In the genomic region with DNA sequence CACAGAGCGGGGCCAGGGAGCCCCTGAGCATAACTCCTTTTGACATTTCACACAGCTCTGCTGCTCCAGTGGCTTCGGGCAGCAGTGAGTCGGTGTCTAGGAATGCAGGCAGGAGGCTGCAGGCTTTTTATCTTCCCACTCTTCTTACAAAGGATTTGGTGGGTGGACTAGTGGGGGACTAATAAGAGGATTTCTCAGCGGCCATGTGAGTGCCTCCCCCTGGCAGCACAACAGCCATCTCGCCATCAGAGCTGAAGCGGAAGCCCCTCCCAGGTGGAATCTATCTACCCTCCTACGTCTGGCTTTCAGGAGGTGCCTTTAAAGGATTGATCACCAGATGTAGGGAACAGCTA, we compare ENCODE assay signal across 8 mouse cellular contexts. TPM values are rescaled to one million over a fixed set of nuclear protein-coding genes. Genes with fewer than 3 reads are reported as not detected.
DNase-seq lines count a peak whose midpoint lies in the region; ATAC-seq and TF ChIP-seq lines count a peak whose summit lies in the region.
"Had no signal": no experiment of that assay in that cellular context is flagged by ENCODE, and none has a peak within 500 bp of the region (broad histone marks: within the 10 kb centered on the region; RNA-seq: fewer than 3 reads in every experiment).

No protein-coding gene starts in this region.

- ATAC-seq in liver, embryonic 12.5 days, result no peak
- no peak for ATAC-seq in liver, postnatal 0 days
- ATAC-seq in embryonic facial prominence, embryonic 14.5 days (ENCODE audit: low read depth), result peak; percentile 72
- no peak for ATAC-seq in stomach, embryonic 15.5 days (ENCODE audit: insufficient read depth, low FRiP score, low read depth)
- ATAC-seq in frontal cortex, adult (ENCODE audit: low TSS enrichment), result no peak
- no peak for ATAC-seq in monocyte, adult 5-6 weeks (replicated peaks; ENCODE audit: insufficient number of reproducible peaks, low FRiP score, low TSS enrichment, poor library complexity, severe bottlenecking)

- TF ChIP-seq CTCF in liver, postnatal 0 days (IDR thresholded peaks at IDR 0.05; ENCODE audit: low read depth), result no peak

- peaks cover 39% of the 10 kb centered on the region for H3K4me1 ChIP-seq in liver, embryonic 12.5 days
- peaks cover 5% of the 10 kb centered on the region for H3K4me1 ChIP-seq in liver, postnatal 0 days (ENCODE audit: insufficient read depth)
- H3K4me1 ChIP-seq in embryonic facial prominence, embryonic 14.5 days (ENCODE audit: control insufficient read depth, insufficient read depth, low read length), result peaks cover 26% of the 10 kb centered on the region
- peaks cover 58% of the 10 kb centered on the region for H3K4me1 ChIP-seq in limb, embryonic 10.5 days
- peaks cover 41% of the 10 kb centered on the region for H3K4me1 ChIP-seq in stomach, embryonic 15.5 days

- H3K4me3 ChIP-seq in liver, embryonic 12.5 days, result no peak overlapping the region
- no peak overlapping the region for H3K4me3 ChIP-seq in liver, postnatal 0 days (ENCODE audit: low read depth, low read length)
- peak overlapping the region; percentile 2; the same call in 1 of the 2 replicates for H3K4me3 ChIP-seq in embryonic facial prominence, embryonic 14.5 days (ENCODE audit: low read depth, low read length)
- H3K4me3 ChIP-seq in limb, embryonic 10.5 days, result peak overlapping the region; percentile 36
- H3K4me3 ChIP-seq in stomach, embryonic 15.5 days (replicated peaks), result no peak overlapping the region
- H3K4me3 ChIP-seq: liver, embryonic 15.5 days had no signal

- WGBS in liver, embryonic 12.5 days (ENCODE audit: insufficient replicate concordance), result 55% methylated on average over 7 of the region's 7 CpGs
- WGBS in liver, postnatal 0 days (ENCODE audit: insufficient replicate concordance), result 75% methylated on average over 7 of the region's 7 CpGs
- 4% methylated on average over 7 of the region's 7 CpGs for WGBS in embryonic facial prominence, embryonic 14.5 days
- 6% methylated on average over 7 of the region's 7 CpGs for WGBS in limb, embryonic 10.5 days
- WGBS in stomach, embryonic 15.5 days, result 26% methylated on average over 7 of the region's 7 CpGs

- 0 out of 2 replicates have a peak, but pooled peaks cover 6% of the 10 kb centered on the region for H3K36me3 ChIP-seq in liver, embryonic 12.5 days
- H3K36me3 ChIP-seq in liver, postnatal 0 days (replicated peaks; ENCODE audit: insufficient read depth, low read length), result no peaks in the 10 kb centered on the region
- no peaks in the 10 kb centered on the region for H3K36me3 ChIP-seq in embryonic facial prominence, embryonic 14.5 days (ENCODE audit: control insufficient read depth, insufficient read depth, low read length)
- no peaks in the 10 kb centered on the region for H3K36me3 ChIP-seq in limb, embryonic 10.5 days
- H3K36me3 ChIP-seq in stomach, embryonic 15.5 days, result no peaks in the 10 kb centered on the region
- H3K36me3 ChIP-seq: liver, embryonic 15.5 days had no signal

- peak overlapping the region; percentile 55; the same call in 1 of the 2 replicates for H3K27ac ChIP-seq in liver, embryonic 12.5 days
- no peak overlapping the region for H3K27ac ChIP-seq in liver, postnatal 0 days (ENCODE audit: low read depth)
- peak overlapping the region; percentile 81 for H3K27ac ChIP-seq in embryonic facial prominence, embryonic 14.5 days (replicated peaks; ENCODE audit: low read depth, low read length)
- peak overlapping the region; percentile 82 for H3K27ac ChIP-seq in limb, embryonic 10.5 days
- peak overlapping the region; percentile 73 for H3K27ac ChIP-seq in stomach, embryonic 15.5 days
- H3K27ac ChIP-seq: liver, embryonic 15.5 days had no signal

- H3K27me3 ChIP-seq in liver, embryonic 12.5 days (replicated peaks), result no peaks in the 10 kb centered on the region
- H3K27me3 ChIP-seq in liver, postnatal 0 days (ENCODE audit: insufficient read depth, low read length), result no peaks in the 10 kb centered on the region
- no peaks in the 10 kb centered on the region for H3K27me3 ChIP-seq in embryonic facial prominence, embryonic 14.5 days (replicated peaks; ENCODE audit: control insufficient read depth, insufficient read depth, low read length)
- H3K27me3 ChIP-seq in limb, embryonic 10.5 days (ENCODE audit: low read depth, poor library complexity, severe bottlenecking), result no peaks in the 10 kb centered on the region
- H3K27me3 ChIP-seq in stomach, embryonic 15.5 days (replicated peaks), result no peaks in the 10 kb centered on the region
- H3K27me3 ChIP-seq: liver, embryonic 15.5 days had no signal

- no peak overlapping the region for H3K9ac ChIP-seq in liver, embryonic 12.5 days
- H3K9ac ChIP-seq in liver, postnatal 0 days (replicated peaks), result no peak overlapping the region
- peak overlapping the region; percentile 45; the same call in 1 of the 2 replicates for H3K9ac ChIP-seq in embryonic facial prominence, embryonic 14.5 days (ENCODE audit: low read depth, low read length)
- H3K9ac ChIP-seq in stomach, embryonic 15.5 days, result no peak overlapping the region
- H3K9ac ChIP-seq: liver, embryonic 15.5 days had no signal

- DNase-seq in liver, postnatal 0 days, result no peak
- DNase-seq in embryonic facial prominence, embryonic 14.5 days (ENCODE audit: low spot score), result peak; percentile 86
- peak; percentile 68 for DNase-seq in limb, embryonic 10.5 days (ENCODE audit: low spot score)

- TF ChIP-seq EP300 in liver, postnatal 0 days (IDR thresholded peaks at IDR 0.05; ENCODE audit: low read depth), result no peak

- H3K4me2 ChIP-seq in liver, embryonic 12.5 days, result no peak overlapping the region
- H3K4me2 ChIP-seq in liver, postnatal 0 days (ENCODE audit: low read depth, low read length), result no peak overlapping the region
- peak overlapping the region; percentile 50 for H3K4me2 ChIP-seq in embryonic facial prominence, embryonic 14.5 days (ENCODE audit: low read depth, low read length)
- H3K4me2 ChIP-seq in stomach, embryonic 15.5 days, result peak overlapping the region; percentile 20; the same call in 1 of the 2 replicates
- H3K4me2 ChIP-seq: liver, embryonic 15.5 days had no signal

- no peaks in the 10 kb centered on the region for H3K9me3 ChIP-seq in liver, embryonic 12.5 days (replicated peaks)
- no peaks in the 10 kb centered on the region for H3K9me3 ChIP-seq in liver, postnatal 0 days (ENCODE audit: low read length)
- no peaks in the 10 kb centered on the region for H3K9me3 ChIP-seq in embryonic facial prominence, embryonic 14.5 days (ENCODE audit: control insufficient read depth, low read length)
- H3K9me3 ChIP-seq in limb, embryonic 10.5 days (replicated peaks), result no peaks in the 10 kb centered on the region
- H3K9me3 ChIP-seq in stomach, embryonic 15.5 days, result no peaks in the 10 kb centered on the region
- H3K9me3 ChIP-seq: liver, embryonic 15.5 days had no signal

RNA-seq across cellular contexts. Expression of gene Limk2, which starts 34.7 kb away (rescaled TPM):
- polyA plus RNA-seq in liver, embryonic 12.5 days (2016; fragmentation: Nextera tagmentation; extraction: Ambion mirVana), result 15.0 and 16.1 TPM in 2 replicates
- 6.7 and 6.8 TPM in 2 replicates for polyA plus RNA-seq in liver, postnatal 0 days (2015; fragmentation: Nextera tagmentation; extraction: Ambion mirVana)
- 63.8 and 74.8 TPM in 2 replicates for polyA plus RNA-seq in embryonic facial prominence, embryonic 14.5 days (2014; fragmentation: Nextera tagmentation; extraction: Ambion mirVana)
- polyA plus RNA-seq in limb, embryonic 10.5 days (2016; fragmentation: Nextera tagmentation; extraction: Ambion mirVana), result 45.2 and 54.6 TPM in 2 replicates
- polyA plus RNA-seq in stomach, embryonic 15.5 days (2015; fragmentation: Nextera tagmentation; extraction: Ambion mirVana), result 70.5 and 75.9 TPM in 2 replicates
- 19.9 to 43.2 TPM (median 21.4 TPM) in 3 replicates for total RNA-seq in monocyte, adult 5-6 weeks (2017)

RNA-seq across cellular contexts. Expression of gene Pik3ip1, which starts 44.1 kb away (rescaled TPM):
- polyA plus RNA-seq in liver, embryonic 12.5 days (2016; fragmentation: Nextera tagmentation; extraction: Ambion mirVana), result 1.8 and 2.1 TPM in 2 replicates
- polyA plus RNA-seq in liver, postnatal 0 days (2015; fragmentation: Nextera tagmentation; extraction: Ambion mirVana), result 2.4 and 2.5 TPM in 2 replicates
- 14.4 and 16.2 TPM in 2 replicates for polyA plus RNA-seq in embryonic facial prominence, embryonic 14.5 days (2014; fragmentation: Nextera tagmentation; extraction: Ambion mirVana)
- polyA plus RNA-seq in limb, embryonic 10.5 days (2016; fragmentation: Nextera tagmentation; extraction: Ambion mirVana), result 5.9 and 8.5 TPM in 2 replicates
- polyA plus RNA-seq in stomach, embryonic 15.5 days (2015; fragmentation: Nextera tagmentation; extraction: Ambion mirVana), result 10.6 and 12.1 TPM in 2 replicates
- total RNA-seq in monocyte, adult 5-6 weeks (2017), result 17.3 to 18.3 TPM (median 18.0 TPM) in 3 replicates

Comparison
In these comparisons a context has a peak if more than half of its experiments do, and no peak if none do; other contexts are left out.
1. H3K4me2 ChIP-seq: peak in embryonic facial prominence, embryonic 14.5 days (single experiment) and stomach, embryonic 15.5 days (single experiment); none in liver, embryonic 12.5 days (single experiment) and liver, postnatal 0 days (single experiment).
2. H3K4me3 ChIP-seq: peak in embryonic facial prominence, embryonic 14.5 days (single experiment) and limb, embryonic 10.5 days (single experiment); none in liver, embryonic 12.5 days (single experiment), liver, postnatal 0 days (single experiment) and stomach, embryonic 15.5 days (single experiment).